Mouse (Mus musculus): Measurements from ENCODE around the gene Vps53. TPM values are rescaled to one million over a fixed set of nuclear protein-coding genes. Genes with fewer than 3 reads are reported as not detected.

Vps53 gene
- 68.2 TPM for polyA plus RNA-seq (2017; shearing (Covaris generic))

GRCm38 (mm10) chr11:76179495-76180145 is at the start of gene Vps53, which contains the start of gene Fam57a:
TSS of gene Vps53 (minus strand) at chr11:76179647.
TSS of gene Fam57a (plus strand) at chr11:76179671.

GRCm38 (mm10) chr11:76217390-76217800 is 37.9 kb upstream of the Vps53 start, which contains the start of the genes Dbil5 and Gemin4:
TSS of gene Dbil5 (plus strand) at chr11:76217608.
TSS of gene Gemin4 (minus strand) at chr11:76217664.

GRCm38 (mm10) chr11:76027139-76028071 is 152.0 kb downstream of the Vps53 start, which contains the start of gene Rflnb:
TSS of gene Rflnb (minus strand) at chr11:76027782.

GRCm38 (mm10) chr11:75999440-76000155 is 179.8 kb downstream of the Vps53 start, which contains the start of gene 1700016K19Rik:
TSS of gene 1700016K19Rik (plus strand) at chr11:75999912.

Other genes with a start within 250 kb of the Vps53 start
- gene Rph3al, start 241.2 kb downstream of the Vps53 start, polyA plus RNA-seq (2017; shearing (Covaris generic)), result 11.1 TPM
- not detected for gene 1700016K19Rik, start 179.7 kb downstream of the Vps53 start, polyA plus RNA-seq (2017; shearing (Covaris generic))
- gene Rflnb, start 151.9 kb downstream of the Vps53 start, polyA plus RNA-seq (2017; shearing (Covaris generic)), result 12.2 TPM
- 5.2 TPM for gene Fam57a, start within 50 bp of the Vps53 start, polyA plus RNA-seq (2017; shearing (Covaris generic))
- gene Dbil5, start 38.0 kb upstream of the Vps53 start, polyA plus RNA-seq (2017; shearing (Covaris generic)), result not detected
- gene Gemin4, start 38.0 kb upstream of the Vps53 start, polyA plus RNA-seq (2017; shearing (Covaris generic)), result 22.4 TPM
- 17.1 TPM for gene Mrm3, start 64.1 kb upstream of the Vps53 start, polyA plus RNA-seq (2017; shearing (Covaris generic))
- 88.9 TPM for gene Glod4, start 64.1 kb upstream of the Vps53 start, polyA plus RNA-seq (2017; shearing (Covaris generic))
- 0.77 TPM for gene Nxn, start 219.5 kb upstream of the Vps53 start, polyA plus RNA-seq (2017; shearing (Covaris generic))
- 49.2 TPM for gene Timm22, start 227.3 kb upstream of the Vps53 start, polyA plus RNA-seq (2017; shearing (Covaris generic))